Mouse (Mus musculus): ENCODE measurements around the gene Atp2b4. TPM values are rescaled to one million over a fixed set of nuclear protein-coding genes. Genes with fewer than 3 reads are reported as not detected.

Gene Atp2b4
- polyA plus RNA-seq, 1 experiment from 2014 or later, result 3.0 TPM

DNA sequence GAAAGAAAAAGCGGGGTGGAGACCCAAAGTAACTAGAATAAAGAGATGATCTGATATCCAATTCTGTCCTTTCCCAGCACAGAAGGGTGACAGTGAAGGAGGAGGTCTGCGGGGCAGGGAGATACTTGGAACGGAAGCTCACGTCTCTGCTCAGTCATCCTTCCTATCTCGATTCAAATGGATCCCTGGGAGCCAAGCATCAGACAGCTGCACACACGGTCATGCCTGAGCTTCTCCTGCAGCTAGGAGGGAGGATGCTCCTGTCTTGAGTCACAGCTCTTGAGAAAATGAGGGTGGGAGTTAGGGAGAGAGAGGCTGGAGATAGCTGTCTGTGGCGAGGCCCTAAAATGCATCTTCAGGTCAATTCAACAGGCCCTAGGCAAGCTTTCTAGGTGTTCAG lies 64.2 kb downstream of the Atp2b4 start:
- WGBS, result 72% methylated on average over 7 of the region's 7 CpGs
- Histone ChIP-seq H3K4me1 (peaks cover 21% of the 10 kb centered on the region), H3K27ac (replicated peaks) (no peak overlapping the region), H3K36me3 (peaks cover 5% of the 10 kb centered on the region; the same call in 1 of the 2 replicates), H3K9me3 (replicated peaks) (no peaks in the 10 kb centered on the region), H3K27me3 (ENCODE audit: low read depth, poor library complexity, severe bottlenecking) (peaks cover 26% of the 10 kb centered on the region), H3K4me3 (no peak overlapping the region)
- DNase-seq (ENCODE audit: low spot score), result no peak

DNA sequence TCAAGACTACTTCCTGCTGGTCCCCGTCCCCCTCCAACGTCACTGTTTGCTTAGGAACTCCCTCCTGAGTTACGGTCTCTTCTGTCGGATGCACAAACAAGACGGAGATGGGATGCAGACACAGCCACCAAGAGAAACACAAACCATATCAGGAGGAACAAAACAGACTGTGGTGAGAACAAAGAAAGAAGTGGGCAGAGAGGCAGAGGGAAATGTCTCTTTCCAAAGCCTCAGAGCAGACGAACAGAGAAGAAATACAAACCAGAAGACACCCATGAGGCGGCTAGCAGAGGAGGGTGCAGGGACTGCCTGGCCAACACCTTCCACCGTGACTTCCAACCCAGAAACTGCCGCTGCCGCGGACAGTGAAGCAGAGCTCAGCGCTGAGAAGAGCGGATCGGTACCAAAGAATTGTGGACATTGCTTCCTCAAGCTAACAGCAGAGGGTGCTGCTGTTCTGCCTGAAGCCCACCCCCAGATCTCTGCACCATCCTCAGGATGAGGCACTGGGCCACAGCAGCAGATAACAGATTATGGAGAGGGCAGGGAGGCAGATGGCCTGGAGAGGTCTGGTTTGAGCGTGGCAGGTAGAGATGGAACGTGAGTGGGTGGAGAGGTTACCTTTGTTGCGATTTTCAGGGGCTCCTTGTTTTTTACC lies 64.7 kb downstream of the Atp2b4 start:
- peak overlapping the region; percentile 84 for H3K27ac ChIP-seq (replicated peaks)

DNA sequence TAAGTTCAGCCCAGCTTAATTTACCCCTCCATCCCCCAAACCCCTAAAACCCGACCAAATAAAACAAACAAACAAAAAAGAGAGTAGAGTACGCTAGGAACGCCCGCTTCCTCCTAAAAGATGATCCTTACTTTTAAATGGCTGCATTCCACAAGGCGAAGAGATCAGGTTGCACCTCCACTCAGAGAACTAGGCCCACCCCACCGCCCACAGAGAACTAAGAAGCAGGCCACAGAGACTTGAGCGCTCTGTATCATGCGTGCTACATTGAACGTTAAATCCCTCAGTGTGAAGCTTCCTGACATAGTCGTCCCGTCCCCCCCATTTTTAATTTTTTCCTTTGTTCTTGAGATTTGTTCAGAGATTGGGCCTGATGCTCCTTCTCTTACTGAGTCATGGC lies 68.0 kb downstream of the Atp2b4 start:
- Histone ChIP-seq H3K27me3 (ENCODE audit: low read depth, poor library complexity, severe bottlenecking) (peaks cover 15% of the 10 kb centered on the region), H3K27ac (replicated peaks) (no peak overlapping the region), H3K4me1 (peaks cover 16% of the 10 kb centered on the region), H3K36me3 (peaks cover 24% of the 10 kb centered on the region), H3K4me3 (no peak overlapping the region), H3K9me3 (replicated peaks) (no peaks in the 10 kb centered on the region)
- WGBS, result 67% methylated on average over 11 of the region's 11 CpGs
- DNase-seq (ENCODE audit: low spot score), result no peak

More for the DNA sequence above, 64.7 kb downstream of the Atp2b4 start:
- 23% methylated on average over 17 of the region's 17 CpGs for WGBS
- Histone ChIP-seq H3K27me3 (ENCODE audit: low read depth, poor library complexity, severe bottlenecking) (peaks cover 23% of the 10 kb centered on the region), H3K4me3 (peak overlapping the region; percentile 50), H3K4me1 (peaks cover 16% of the 10 kb centered on the region), H3K9me3 (replicated peaks) (no peaks in the 10 kb centered on the region), H3K36me3 (peaks cover 8% of the 10 kb centered on the region; the same call in 1 of the 2 replicates)
- DNase-seq (ENCODE audit: low spot score), result peak; percentile 76

DNA sequence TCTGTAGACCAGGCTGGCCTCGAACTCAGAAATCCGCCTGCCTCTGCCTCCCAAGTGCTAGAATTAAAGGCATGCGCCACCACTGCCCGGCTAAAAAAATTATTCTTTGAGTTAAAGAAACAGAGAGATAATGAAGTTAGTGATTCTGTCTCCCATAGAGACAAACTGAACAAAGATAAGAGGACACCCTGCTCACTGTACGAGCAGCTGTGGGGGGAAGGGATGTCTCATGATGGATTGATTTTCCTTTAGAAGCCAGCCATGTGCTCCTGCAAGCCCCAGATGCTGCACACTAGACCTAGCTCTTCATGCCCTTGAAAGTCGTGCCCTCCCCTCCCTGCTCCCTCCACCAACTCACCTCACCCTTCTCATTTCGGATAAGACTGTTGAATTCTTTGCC lies 72.5 kb downstream of the Atp2b4 start:
- H3K4me1 ChIP-seq, result no peaks in the 10 kb centered on the region
- no peak overlapping the region for H3K27ac ChIP-seq (replicated peaks)
- no peaks in the 10 kb centered on the region for H3K27me3 ChIP-seq (ENCODE audit: low read depth, poor library complexity, severe bottlenecking)
- 84% methylated on average over 7 of the region's 7 CpGs for WGBS
- no peaks in the 10 kb centered on the region for H3K9me3 ChIP-seq (replicated peaks)
- DNase-seq (ENCODE audit: low spot score), result no peak
- peaks cover 24% of the 10 kb centered on the region for H3K36me3 ChIP-seq
- no peak overlapping the region for H3K4me3 ChIP-seq

DNA sequence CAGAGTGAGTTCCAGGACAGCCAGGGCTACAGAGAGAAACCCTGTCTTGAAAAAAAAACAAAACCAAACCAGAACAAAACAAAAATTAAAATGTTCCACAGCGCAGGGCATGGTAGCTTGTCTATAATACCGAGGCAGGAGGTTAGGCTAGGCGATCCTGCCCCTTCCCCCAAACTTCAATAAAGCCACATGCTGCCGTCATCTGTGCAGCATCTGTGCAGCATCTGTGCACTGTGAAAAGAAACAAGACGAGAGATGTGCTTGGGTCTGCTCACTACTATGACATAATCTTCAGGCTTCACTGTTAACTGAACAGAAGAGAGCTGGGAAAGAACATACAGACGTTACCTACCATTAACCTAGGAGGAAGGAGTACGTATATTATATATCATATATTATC lies 80.5 kb downstream of the Atp2b4 start:
- Histone ChIP-seq H3K36me3 (peaks cover 6% of the 10 kb centered on the region), H3K4me1 (0 out of 2 replicates have a peak, but pooled peaks cover 2% of the 10 kb centered on the region), H3K9me3 (replicated peaks) (no peaks in the 10 kb centered on the region), H3K4me3 (no peak overlapping the region), H3K27ac (replicated peaks) (no peak overlapping the region), H3K27me3 (ENCODE audit: low read depth, poor library complexity, severe bottlenecking) (no peaks in the 10 kb centered on the region)
- DNase-seq (ENCODE audit: low spot score), result no peak
- WGBS, result 84% methylated on average over 7 of the region's 7 CpGs

DNA sequence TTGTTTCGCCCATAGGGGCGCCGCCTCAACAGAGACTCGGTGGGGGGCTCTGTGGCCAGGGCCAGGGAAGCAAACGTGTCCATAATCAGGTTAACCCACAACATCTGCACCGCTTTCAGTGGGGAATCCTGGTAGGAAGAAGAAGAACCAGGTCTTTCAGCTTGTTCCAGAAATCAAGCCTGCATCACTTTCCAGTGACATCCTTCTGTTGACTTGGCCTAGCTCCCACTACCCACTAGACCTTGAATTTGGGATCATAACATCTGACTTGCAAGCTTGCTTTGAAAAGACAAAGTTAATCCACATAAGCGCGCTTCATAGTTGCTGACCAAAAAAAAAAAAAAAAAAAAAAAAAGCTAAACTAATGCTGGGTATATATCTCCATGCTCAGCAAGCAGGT lies 82.1 kb downstream of the Atp2b4 start:
- Histone ChIP-seq H3K4me1 (0 out of 2 replicates have a peak, but pooled peaks cover 2% of the 10 kb centered on the region), H3K36me3 (peaks cover 10% of the 10 kb centered on the region), H3K9me3 (replicated peaks) (no peaks in the 10 kb centered on the region), H3K27me3 (ENCODE audit: low read depth, poor library complexity, severe bottlenecking) (no peaks in the 10 kb centered on the region), H3K27ac (replicated peaks) (no peak overlapping the region), H3K4me3 (no peak overlapping the region)
- DNase-seq (ENCODE audit: low spot score), result no peak
- 85% methylated on average over 8 of the region's 8 CpGs for WGBS

DNA sequence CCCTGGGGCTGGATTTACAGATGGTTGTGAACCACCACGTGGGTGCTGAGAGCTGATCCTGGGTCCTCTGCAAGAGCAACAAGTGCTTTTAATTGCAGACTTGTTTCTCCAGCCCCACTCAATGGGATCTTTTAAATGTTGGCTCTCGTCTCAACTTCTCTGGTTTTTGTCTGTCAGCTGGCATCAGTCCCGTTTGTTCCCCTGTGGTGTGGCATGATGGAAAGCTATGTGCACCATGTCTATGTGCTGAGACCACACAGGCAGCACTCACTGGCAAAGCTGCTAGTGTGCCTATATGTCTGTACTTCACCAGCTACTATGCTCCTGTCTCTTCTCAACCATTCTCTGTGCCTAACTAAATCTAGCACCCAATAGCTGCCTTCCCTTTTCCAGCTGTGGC lies 82.5 kb downstream of the Atp2b4 start:
- Histone ChIP-seq H3K9me3 (replicated peaks) (no peaks in the 10 kb centered on the region), H3K27me3 (ENCODE audit: low read depth, poor library complexity, severe bottlenecking) (no peaks in the 10 kb centered on the region), H3K4me1 (0 out of 2 replicates have a peak, but pooled peaks cover 2% of the 10 kb centered on the region), H3K4me3 (no peak overlapping the region), H3K27ac (replicated peaks) (no peak overlapping the region), H3K36me3 (peaks cover 10% of the 10 kb centered on the region)
- whole genome bisulfite sequencing, result 82% methylated on average over 3 of the region's 3 CpGs
- DNase-seq (ENCODE audit: low spot score), result no peak

DNA sequence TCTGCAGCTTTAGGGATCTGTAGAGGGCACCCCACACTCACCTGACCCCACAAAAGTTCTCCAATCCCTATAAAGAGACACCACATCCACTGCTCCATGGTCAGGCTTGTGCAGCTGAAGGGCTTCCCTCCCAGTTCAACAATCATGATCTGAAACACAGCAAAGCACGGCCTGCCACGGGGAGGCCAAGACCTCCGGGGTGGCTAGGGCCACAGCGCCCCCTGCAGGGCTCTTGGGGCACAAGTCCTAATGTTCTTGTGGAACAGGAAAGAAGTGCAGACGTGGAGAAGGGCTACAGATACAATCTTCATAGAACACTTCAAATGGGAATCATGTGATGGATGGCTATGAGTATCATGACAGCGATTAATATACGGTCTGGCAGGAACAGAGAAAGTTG lies 84.4 kb downstream of the Atp2b4 start:
- H3K27ac ChIP-seq (replicated peaks), result no peak overlapping the region
- WGBS, result 24% methylated on average over 7 of the region's 7 CpGs
- no peaks in the 10 kb centered on the region for H3K9me3 ChIP-seq (replicated peaks)
- DNase-seq (ENCODE audit: low spot score), result peak; percentile 29
- H3K36me3 ChIP-seq, result peaks cover 10% of the 10 kb centered on the region
- no peak overlapping the region for H3K4me3 ChIP-seq
- H3K4me1 ChIP-seq, result peaks cover 18% of the 10 kb centered on the region
- H3K27me3 ChIP-seq (ENCODE audit: low read depth, poor library complexity, severe bottlenecking), result no peaks in the 10 kb centered on the region

DNA sequence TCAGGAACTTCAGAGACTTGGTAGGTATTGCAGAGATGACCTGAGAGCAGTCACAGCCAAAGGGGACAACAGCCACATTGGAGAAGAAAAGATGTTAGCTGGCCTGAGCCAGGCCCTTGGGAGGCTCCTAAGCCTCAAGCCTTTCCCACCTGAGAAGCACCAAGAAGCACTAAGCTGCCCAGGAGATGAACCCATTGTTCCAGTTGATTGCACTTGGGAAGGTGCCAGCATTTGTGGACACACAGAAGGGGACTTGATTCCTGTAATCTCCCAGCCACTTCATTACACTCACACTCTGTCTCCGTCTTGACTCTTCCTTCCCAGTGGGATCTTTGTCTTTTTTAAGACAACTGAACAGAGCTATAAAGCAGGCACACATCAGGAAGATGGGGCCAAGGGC lies 85.7 kb downstream of the Atp2b4 start:
- Histone ChIP-seq H3K27me3 (ENCODE audit: low read depth, poor library complexity, severe bottlenecking) (no peaks in the 10 kb centered on the region), H3K36me3 (peaks cover 10% of the 10 kb centered on the region), H3K27ac (replicated peaks) (no peak overlapping the region), H3K4me1 (peaks cover 31% of the 10 kb centered on the region), H3K4me3 (no peak overlapping the region), H3K9me3 (replicated peaks) (no peaks in the 10 kb centered on the region)
- 83% methylated on average over 1 of the region's 1 CpGs for WGBS
- no peak for DNase-seq (ENCODE audit: low spot score)

DNA sequence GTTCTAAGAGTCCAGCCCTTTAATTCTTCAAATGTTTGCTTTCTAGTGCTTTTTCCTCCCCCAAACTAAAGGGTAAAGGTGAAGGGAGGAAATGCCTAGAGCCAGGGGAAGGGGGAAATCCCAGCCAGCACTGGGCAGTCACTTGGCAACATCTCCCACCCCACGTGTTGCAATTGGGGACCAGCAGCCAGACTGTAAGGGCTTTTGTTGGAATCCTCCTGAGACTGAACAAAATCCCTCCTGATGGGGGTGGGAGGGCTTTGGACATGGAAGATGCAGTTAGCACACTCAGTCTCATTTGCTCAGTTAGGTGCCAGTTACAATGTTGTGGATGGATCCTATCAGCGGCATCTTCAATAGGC lies 87.9 kb downstream of the Atp2b4 start:
- Histone ChIP-seq H3K9me3 (replicated peaks) (no peaks in the 10 kb centered on the region), H3K4me1 (peaks cover 35% of the 10 kb centered on the region), H3K4me3 (no peak overlapping the region), H3K27me3 (ENCODE audit: low read depth, poor library complexity, severe bottlenecking) (no peaks in the 10 kb centered on the region), H3K27ac (replicated peaks) (0 out of 2 replicates have a peak overlapping the region, but pooled peaks have one; percentile 17), H3K36me3 (peaks cover 4% of the 10 kb centered on the region; the same call in 1 of the 2 replicates)
- DNase-seq (ENCODE audit: low spot score), result no peak
- 41% methylated on average over 2 of the region's 2 CpGs for WGBS

DNA sequence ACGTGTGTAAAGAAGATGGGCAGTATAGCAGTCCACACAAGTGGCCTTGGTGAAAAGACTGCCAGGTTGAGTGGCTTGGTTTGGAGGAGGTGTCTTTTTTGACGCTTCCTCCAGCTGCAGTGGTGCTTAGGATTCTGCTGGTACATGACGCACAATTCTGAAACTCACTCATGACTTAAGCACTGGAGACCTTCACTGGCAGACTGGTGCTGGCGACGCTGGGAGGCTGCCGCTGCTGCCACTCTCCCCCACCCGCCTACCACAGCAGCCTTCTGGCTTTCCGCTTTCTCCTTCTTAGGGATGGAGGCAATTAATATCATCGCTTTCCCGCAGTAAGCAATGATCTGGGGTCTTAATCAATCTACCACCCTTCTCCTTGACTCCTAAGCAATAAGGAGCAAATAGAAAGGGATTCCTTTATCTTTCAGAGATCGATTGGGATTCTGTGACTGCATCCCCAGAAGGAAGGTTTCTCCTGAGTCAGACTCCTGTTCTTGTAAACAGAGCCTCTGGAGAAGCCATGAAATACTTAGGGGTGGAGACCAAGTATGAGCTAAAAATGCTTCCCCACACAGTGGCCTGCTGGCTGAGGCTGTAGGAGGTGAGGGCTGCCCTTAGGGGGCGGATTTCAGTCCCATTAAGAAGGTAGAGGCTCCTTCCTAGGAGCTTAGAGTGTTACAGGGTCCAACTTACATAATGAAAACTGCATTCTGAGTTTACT lies 88.4 kb downstream of the Atp2b4 start:
- H3K27ac ChIP-seq (replicated peaks), result 0 out of 2 replicates have a peak overlapping the region, but pooled peaks have one; percentile 13
- H3K4me3 ChIP-seq, result no peak overlapping the region
- H3K4me1 ChIP-seq, result peaks cover 35% of the 10 kb centered on the region
- H3K9me3 ChIP-seq (replicated peaks), result no peaks in the 10 kb centered on the region
- peaks cover 4% of the 10 kb centered on the region; the same call in 1 of the 2 replicates for H3K36me3 ChIP-seq
- H3K27me3 ChIP-seq (ENCODE audit: low read depth, poor library complexity, severe bottlenecking), result no peaks in the 10 kb centered on the region
- no peak for DNase-seq (ENCODE audit: low spot score)
- WGBS, result 59% methylated on average over 12 of the region's 12 CpGs

DNA sequence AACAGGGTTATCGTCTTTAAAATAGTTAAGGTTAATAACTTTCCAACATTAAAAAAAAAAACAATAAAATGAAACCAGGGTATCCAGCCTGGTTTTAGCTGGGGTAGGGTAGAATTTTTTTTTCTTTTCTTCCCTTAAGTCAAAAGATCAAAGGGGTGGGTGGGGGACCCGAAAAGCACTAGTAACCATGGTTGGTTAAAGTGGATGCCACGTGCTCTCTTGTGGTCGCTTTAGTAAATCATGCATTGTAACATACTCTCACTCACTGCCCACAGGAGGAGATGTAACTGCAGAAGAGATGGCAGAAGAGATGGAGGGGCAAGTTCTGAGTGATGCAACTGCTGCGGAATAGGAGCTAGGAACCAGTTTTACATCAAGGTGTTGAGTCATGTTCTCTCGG lies 89.5 kb downstream of the Atp2b4 start:
- H3K36me3 ChIP-seq, result peaks cover 4% of the 10 kb centered on the region; the same call in 1 of the 2 replicates
- no peak overlapping the region for H3K4me3 ChIP-seq
- no peaks in the 10 kb centered on the region for H3K27me3 ChIP-seq (ENCODE audit: low read depth, poor library complexity, severe bottlenecking)
- WGBS, result 56% methylated on average over 6 of the region's 6 CpGs
- no peak for DNase-seq (ENCODE audit: low spot score)
- no peak overlapping the region for H3K27ac ChIP-seq (replicated peaks)
- peaks cover 34% of the 10 kb centered on the region for H3K4me1 ChIP-seq
- no peaks in the 10 kb centered on the region for H3K9me3 ChIP-seq (replicated peaks)

DNA sequence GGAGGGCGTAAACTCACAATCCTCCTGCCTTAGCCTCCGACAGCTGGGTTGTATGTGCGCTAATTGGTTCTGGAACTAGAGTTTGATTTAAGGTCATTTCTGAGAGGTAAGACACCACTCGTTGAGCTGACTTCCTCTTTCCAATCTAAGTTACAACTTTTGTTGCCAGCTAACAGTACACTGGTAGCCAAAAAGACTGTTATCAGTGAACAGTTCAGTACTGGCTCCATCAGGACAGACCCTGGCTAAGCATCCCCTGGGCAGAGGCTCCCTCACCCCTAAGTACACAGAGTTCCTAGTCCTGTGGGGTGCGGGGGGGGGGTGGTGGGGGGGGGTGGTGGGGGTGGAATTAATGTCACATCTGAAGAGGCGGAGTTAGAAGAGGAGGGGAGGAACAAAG lies 89.9 kb downstream of the Atp2b4 start:
- WGBS, result 58% methylated on average over 6 of the region's 6 CpGs
- Histone ChIP-seq H3K9me3 (replicated peaks) (no peaks in the 10 kb centered on the region), H3K27me3 (ENCODE audit: low read depth, poor library complexity, severe bottlenecking) (no peaks in the 10 kb centered on the region), H3K4me1 (peaks cover 33% of the 10 kb centered on the region), H3K27ac (replicated peaks) (0 out of 2 replicates have a peak overlapping the region, but pooled peaks have one; percentile 33), H3K36me3 (peaks cover 4% of the 10 kb centered on the region; the same call in 1 of the 2 replicates), H3K4me3 (no peak overlapping the region)
- DNase-seq (ENCODE audit: low spot score), result no peak

Data from midbrain, embryonic 10.5 days (tissue).